Mouse (Mus musculus) c-Kit-positive CD71-positive TER-119-positive erythroid progenitor cells, embryonic 14.5 days (primary cell): ENCODE data around the gene Slc16a5.

Experiments
- DNase-seq: peaks from one replicate; pipeline ENCODE4 v3.0.0-alpha.2; 2013; ENCODE audit warnings: low spot score

Gene Slc16a5

GRCm38 (mm10) chr11:115462243-115462891 lies at the start of gene Slc16a5:
Gene Slc16a5 (plus strand): TSS chr11:115462474.
- no peak for DNase-seq

DNA sequence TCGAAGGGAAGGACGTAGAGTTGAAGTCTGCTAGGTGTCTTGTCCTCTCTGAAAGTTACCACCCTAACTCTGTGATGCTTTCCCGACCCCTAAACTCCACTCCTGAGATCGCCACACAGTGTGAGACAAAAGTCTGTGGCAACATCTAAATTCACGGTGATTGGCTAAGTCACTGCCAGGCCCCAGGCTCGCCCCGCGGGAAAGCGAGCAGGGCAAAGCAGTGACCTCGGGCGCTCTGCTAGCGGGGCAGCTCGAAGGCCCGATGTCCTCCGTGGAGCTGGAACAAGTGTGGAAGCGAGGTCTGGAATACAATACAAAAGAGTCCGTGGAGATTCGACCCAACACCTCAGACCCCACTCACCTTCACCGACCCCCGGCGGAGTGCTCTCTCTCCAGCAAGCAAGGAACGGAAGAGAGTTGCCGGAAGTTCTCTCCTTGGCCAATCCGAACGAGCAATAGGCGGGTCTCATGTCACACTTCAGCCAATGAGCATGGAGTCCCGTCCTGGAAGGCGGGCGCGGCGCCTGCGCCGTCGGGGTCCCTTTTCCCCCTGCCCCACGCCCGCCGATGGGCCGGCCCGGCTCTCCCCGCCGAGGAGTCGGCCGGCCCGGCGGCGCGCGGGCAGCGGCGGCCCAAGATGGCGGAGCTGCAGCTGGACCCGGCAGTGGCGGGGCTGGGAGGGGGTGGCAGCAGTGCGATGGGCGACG lies 42.6 kb upstream of the Slc16a5 start, which contains the start of the genes Atp5h and Kctd2:
TSS of gene Atp5h (minus strand) at position 432 of the 707 bp plus-strand sequence.
TSS of gene Kctd2 (plus strand) at position 598 of the 707 bp plus-strand sequence.
- peak; percentile 94 for DNase-seq

- no peak for DNase-seq
Observed at GRCm38 (mm10) chr11:115420336-115421190, 41.7 kb upstream of the Slc16a5 start.

DNA sequence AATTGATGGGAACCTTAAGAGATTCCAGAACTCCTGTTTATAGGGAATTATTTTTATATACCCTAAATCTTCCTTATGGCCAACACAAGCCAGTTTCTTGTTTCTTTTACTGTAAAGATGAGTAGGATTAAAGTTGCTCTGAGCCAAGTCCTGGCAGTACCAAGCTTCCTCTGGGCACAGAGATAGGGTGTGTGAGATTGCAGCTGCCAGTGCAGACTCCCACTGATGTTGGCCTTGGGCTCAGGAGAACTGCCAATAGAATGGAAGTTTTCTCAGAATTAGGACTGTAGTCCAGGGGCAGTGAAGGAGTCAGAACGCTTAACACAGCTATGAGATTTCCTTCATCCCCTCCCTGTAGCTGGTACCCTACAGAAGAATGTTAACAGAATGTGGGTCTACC lies 40.9 kb upstream of the Slc16a5 start:
- DNase-seq = no peak

DNA sequence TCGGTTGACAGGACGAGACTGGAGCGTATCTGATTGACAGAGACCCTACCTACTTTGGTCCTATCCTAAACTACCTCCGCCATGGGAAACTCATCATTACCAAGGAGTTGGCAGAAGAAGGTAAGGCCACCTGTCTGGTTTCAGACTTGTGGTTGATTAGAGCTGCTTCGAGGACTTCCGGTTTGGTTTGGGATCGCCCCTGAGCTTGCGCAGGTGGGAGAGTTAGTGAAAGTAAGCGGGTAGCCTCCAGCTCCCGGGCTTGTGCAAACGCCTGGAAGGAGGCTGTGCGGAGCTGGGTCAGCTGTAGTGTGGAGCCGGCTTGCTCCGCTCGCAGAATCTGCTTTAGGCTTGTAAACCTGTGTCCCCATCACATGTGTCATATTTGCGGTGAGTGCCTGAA lies 40.3 kb upstream of the Slc16a5 start:
- DNase-seq = no peak

DNA sequence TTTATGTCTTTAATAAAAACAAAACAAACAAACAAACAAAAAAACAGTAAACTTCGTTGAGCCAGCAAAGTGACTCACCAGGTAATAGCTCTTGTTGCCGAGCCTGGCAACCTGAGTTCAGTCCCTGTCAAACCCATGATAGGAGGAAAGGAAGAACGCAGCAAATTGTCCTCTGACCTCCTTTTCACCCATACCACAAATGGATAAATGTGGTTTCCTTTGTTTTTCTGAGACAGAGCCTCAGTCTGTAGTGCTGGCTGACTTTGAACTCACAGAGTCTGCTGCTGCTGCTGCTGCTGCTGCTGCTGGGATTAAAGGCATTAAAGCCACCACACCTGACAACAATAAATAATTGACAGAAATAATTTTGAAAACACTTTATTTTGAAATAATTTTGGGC lies 39.2 kb upstream of the Slc16a5 start:
- DNase-seq = no peak

GRCm38 (mm10) chr11:115424666-115425065 lies 37.6 kb upstream of the Slc16a5 start:
- no peak for DNase-seq

GRCm38 (mm10) chr11:115425671-115426070 lies 36.6 kb upstream of the Slc16a5 start:
- no peak for DNase-seq

- DNase-seq = peak; percentile 63
Observed at GRCm38 (mm10) chr11:115427482-115428331, 34.6 kb upstream of the Slc16a5 start.

DNA sequence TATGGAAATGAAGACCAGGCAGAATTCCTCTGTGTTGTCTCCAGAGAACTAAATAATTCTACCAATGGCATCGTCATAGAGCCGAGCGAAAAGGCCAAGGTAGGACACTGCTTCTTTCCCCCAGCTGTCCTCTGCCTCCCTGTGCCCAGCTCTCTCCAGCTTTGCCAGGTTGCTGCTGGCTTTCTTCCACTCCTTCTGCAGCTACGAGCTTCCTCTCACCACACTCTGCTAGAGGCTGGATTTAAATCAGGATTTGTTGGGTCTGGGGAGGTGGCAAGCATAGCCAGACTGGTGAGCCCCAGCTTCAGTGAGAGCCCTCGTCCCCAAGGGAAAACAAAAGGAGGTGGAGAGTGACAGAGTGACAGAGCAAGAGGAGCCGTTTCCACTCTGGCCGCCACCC lies 33.0 kb upstream of the Slc16a5 start:
- DNase-seq = no peak

- DNase-seq = no peak
Observed at GRCm38 (mm10) chr11:115430561-115430960, 31.7 kb upstream of the Slc16a5 start.

DNA sequence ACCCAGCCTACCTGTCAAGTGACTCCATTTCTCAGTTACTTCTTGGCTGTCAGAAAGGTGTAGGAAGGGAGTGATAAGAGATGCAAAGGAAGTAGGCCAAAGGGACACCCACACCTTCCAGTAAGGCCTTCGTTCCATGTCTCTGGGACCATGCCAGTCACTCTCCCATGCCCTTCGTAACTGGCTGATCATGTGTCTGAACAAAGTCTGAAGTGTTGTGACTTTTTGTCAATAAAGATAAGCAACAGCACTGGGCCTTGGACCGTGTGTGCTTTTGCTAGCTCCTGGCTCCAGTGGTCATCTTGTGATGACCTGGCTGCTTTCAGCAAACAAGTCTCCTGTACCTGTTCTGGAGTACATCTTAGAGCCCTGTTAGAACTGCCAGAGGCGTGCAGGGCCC lies 29.5 kb upstream of the Slc16a5 start:
- DNase-seq = no peak

DNA sequence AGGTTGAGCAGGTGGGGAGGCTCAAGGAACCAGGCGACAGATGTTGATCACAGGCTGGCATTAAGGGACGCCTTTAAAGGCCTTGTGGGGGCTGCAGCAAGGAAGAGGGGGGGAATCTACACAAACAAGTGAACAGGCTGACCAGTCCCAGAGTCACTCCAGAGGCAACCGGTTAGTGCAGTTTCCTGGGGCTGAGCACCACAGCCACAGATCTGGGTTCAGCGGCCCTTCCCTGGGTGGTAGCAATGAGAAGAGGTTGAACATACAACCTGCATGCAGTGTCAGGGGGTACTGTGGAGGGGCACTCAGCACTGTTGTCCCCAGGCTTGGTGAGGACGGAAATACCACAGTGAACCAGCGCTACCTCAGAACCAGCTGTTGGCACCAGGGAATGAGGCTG lies 28.9 kb upstream of the Slc16a5 start:
- no peak for DNase-seq

- DNase-seq = no peak
Observed at GRCm38 (mm10) chr11:115435596-115436337, 26.5 kb upstream of the Slc16a5 start.

GRCm38 (mm10) chr11:115437571-115438122 lies 24.6 kb upstream of the Slc16a5 start:
- no peak for DNase-seq

- no peak for DNase-seq
Observed at GRCm38 (mm10) chr11:115439326-115439725, 22.9 kb upstream of the Slc16a5 start.

DNA sequence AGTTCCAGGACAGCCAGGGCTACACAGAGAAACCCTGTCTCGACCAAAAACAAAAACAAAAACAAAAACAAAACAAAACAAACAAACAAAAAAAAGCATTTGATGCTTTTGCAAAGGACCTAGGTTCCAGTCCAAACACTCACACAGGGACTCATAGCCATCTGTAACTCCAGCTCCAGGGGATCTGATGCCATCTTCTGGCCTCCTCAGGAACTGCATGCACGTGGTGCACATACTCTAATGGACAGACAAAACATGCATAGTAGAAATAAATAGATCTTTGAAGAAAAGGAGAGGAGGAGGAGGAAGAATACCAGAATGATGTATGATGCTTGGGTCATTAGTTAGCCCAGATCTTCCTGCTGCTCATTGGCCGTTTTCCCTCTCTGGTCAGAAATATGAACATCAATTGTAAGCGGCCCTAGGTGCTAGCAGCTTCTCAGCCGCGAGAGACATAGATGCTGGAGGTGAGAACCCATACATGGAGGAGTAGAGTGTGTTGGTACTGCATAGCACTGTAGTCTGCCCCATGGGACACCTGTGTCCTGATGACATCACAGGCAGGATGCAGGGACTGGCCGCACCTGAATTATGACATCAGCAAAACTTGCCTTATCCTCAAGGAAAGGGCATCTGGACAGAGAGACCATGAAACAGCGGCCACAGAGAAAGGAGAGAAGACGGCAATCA lies 22.2 kb upstream of the Slc16a5 start, which contains the start of gene Trim80:
TSS of gene Trim80 (plus strand) at position 640 of the 690 bp plus-strand sequence.
- DNase-seq = no peak

GRCm38 (mm10) chr11:115441417-115441816 lies 20.9 kb upstream of the Slc16a5 start:
- DNase-seq = no peak

GRCm38 (mm10) chr11:115446906-115447305 lies 15.4 kb upstream of the Slc16a5 start:
- DNase-seq = no peak

DNA sequence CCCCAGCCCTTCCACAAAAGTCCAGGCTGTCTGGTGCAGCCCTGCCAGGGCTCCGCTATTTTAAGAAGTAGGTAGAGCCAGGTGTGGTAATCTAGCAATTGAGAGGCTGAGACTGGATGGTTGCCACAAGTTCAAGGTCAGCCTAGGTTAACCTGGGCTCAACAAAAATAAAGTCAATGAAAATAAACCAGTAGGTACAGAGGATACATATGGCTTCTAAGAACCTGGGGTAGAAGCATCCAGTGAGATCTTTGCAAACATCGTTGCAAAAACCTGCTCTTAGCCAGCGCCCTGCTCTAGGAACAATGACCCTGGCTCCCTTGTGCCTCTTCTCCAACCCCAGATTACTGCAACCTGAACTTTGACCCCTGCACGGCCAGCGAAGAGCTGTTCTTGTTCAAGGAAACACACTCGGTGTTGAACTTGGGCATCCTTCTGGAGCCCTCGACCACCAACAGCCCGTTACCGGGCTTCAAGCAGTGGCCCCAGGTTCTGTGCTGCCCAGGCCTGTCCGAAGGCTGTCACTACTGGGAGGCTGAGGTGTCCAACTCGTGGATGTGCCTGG lies 14.9 kb upstream of the Slc16a5 start:
- DNase-seq = no peak
